Mouse (Mus musculus) embryo, embryonic 10.5 days (tissue): ENCODE results near the gene Hist1h3c.

Experiments
- DNase-seq: peaks from one replicate; pipeline ENCODE4 v3.0.0-alpha.2; 2015; ENCODE audit warnings: low spot score

The Hist1h3c gene

GRCm38 (mm10) chr13:23757211-23757773 is 11.9 kb upstream of the Hist1h3c start:
- peak; percentile 81 for DNase-seq

- DNase-seq, result peak; percentile 99
Measured at GRCm38 (mm10) chr13:23756790-23757189, 11.4 kb upstream of the Hist1h3c start, which contains the start of gene Hist1h4b. TSS of gene Hist1h4b (plus strand) at chr13:23757013.

GRCm38 (mm10) chr13:23755000-23755399 is 9.6 kb upstream of the Hist1h3c start:
- DNase-seq, result no peak

- peak; percentile 54 for DNase-seq
Measured at GRCm38 (mm10) chr13:23753314-23754078, 8.1 kb upstream of the Hist1h3c start.

GRCm38 (mm10) chr13:23752742-23753172 is 7.4 kb upstream of the Hist1h3c start:
- DNase-seq, result peak; percentile 72

- DNase-seq, result peak; percentile 99
Measured at GRCm38 (mm10) chr13:23752067-23752741, 6.8 kb upstream of the Hist1h3c start, which contains the start of gene Hist1h3b. TSS of gene Hist1h3b (plus strand) at chr13:23752267.

GRCm38 (mm10) chr13:23751478-23751956 is 6.1 kb upstream of the Hist1h3c start:
- peak; percentile 75 for DNase-seq

GRCm38 (mm10) chr13:23750839-23751477 is 5.6 kb upstream of the Hist1h3c start, which contains the start of gene Hist1h2ab:
TSS of gene Hist1h2ab (plus strand) at chr13:23751126.
- peak; percentile 91 for DNase-seq

- no peak for DNase-seq
Measured at GRCm38 (mm10) chr13:23749563-23750121, 4.2 kb upstream of the Hist1h3c start.

- peak; percentile 69 for DNase-seq
Measured at GRCm38 (mm10) chr13:23747892-23748288, 2.5 kb upstream of the Hist1h3c start.

- DNase-seq, result peak; percentile 79
Measured at GRCm38 (mm10) chr13:23747081-23747891, 1.9 kb upstream of the Hist1h3c start.

GRCm38 (mm10) chr13:23746201-23747080 is 1.0 kb upstream of the Hist1h3c start, which contains the start of gene Hist1h2bb:
TSS of gene Hist1h2bb (plus strand) at chr13:23746734.
- peak; percentile 95 for DNase-seq

- peak; percentile 75 for DNase-seq
Measured at GRCm38 (mm10) chr13:23744421-23745380, 701 bp downstream of the Hist1h3c start.

- DNase-seq, result peak; percentile 63
Measured at GRCm38 (mm10) chr13:23743963-23744362, 1.4 kb downstream of the Hist1h3c start.

- DNase-seq, result peak; percentile 33
Measured at GRCm38 (mm10) chr13:23743215-23743614, 2.2 kb downstream of the Hist1h3c start.

- DNase-seq, result no peak
Measured at GRCm38 (mm10) chr13:23742007-23742406, 3.4 kb downstream of the Hist1h3c start.

- peak; percentile 35 for DNase-seq
Measured at GRCm38 (mm10) chr13:23740910-23741309, 4.5 kb downstream of the Hist1h3c start.

- peak; percentile 63 for DNase-seq
Measured at GRCm38 (mm10) chr13:23740256-23740840, 5.1 kb downstream of the Hist1h3c start.
